Mouse (Mus musculus) heart, adult 2 months (tissue): ENCODE results near the gene Sstr2. TPM values are rescaled to one million over a fixed set of nuclear protein-coding genes. Genes with fewer than 3 reads are reported as not detected.
"Not testable (repeated sequence)": the region's sequence is repeated elsewhere in the genome, so short reads cannot be mapped to it uniquely, and the experiment has no call there.

Experiments
- DNase-seq, 2 experiments: peaks; one replicate each; pipeline ENCODE4 v3.0.0; 2021
- H3K27ac ChIP-seq: fragments of 200-600 bp; 2 replicates; pipeline ENCODE4 v1.8.1; 2022
- H3K27me3 ChIP-seq: fragments of 200-500 bp; 2 replicates; pipeline ENCODE4 v1.6.1; 2012; ENCODE audit warnings: mild to moderate bottlenecking, low read length, inconsistent platforms, mixed read lengths; ENCODE audit not compliant: control insufficient read depth, insufficient read depth
- H3K36me3 ChIP-seq: fragments of 200-500 bp; 2 replicates; pipeline ENCODE4 v1.6.1; 2012; ENCODE audit warnings: low read length, inconsistent platforms; ENCODE audit not compliant: control insufficient read depth, insufficient read depth
- H3K4me1 ChIP-seq: fragments of 200-500 bp; 2 replicates; pipeline ENCODE4 v1.6.1; 2011; ENCODE audit warnings: low read length; ENCODE audit not compliant: control insufficient read depth, insufficient read depth
- H3K4me3 ChIP-seq: fragments of 200-600 bp; 2 replicates; pipeline ENCODE4 v1.8.1; 2022
- H3K79me2 ChIP-seq: fragments of 200-500 bp; replicated peaks from 2 replicates; pipeline ENCODE4 v1.6.1; 2012; ENCODE audit warnings: mild to moderate bottlenecking, inconsistent platforms, low read length, moderate library complexity, mixed read lengths; ENCODE audit not compliant: control insufficient read depth, insufficient read depth
- H3K9ac ChIP-seq: fragments of 200-500 bp; 2 replicates; pipeline ENCODE4 v1.6.1; 2012; ENCODE audit warnings: low read depth, mild to moderate bottlenecking, control low read depth, inconsistent platforms, low read length, mixed read lengths
- CTCF ChIP-seq: fragments of 200-600 bp; IDR thresholded peaks from 2 replicates; pipeline ENCODE4 v1.8.1; 2022; ENCODE audit warnings: antibody characterized with exemption, mild to moderate bottlenecking, moderate library complexity
- EP300 ChIP-seq: fragments of 200-500 bp; IDR thresholded peaks from 2 replicates; pipeline ENCODE4 v1.6.1; 2011; ENCODE audit warnings: low read depth, low read length, control low read depth; ENCODE audit not compliant: insufficient read depth
- POLR2A ChIP-seq: fragments of 200-500 bp; IDR thresholded peaks from 2 replicates; pipeline ENCODE4 v1.6.1; 2011; ENCODE audit warnings: mild to moderate bottlenecking, low read depth, low read length, control low read depth; ENCODE audit not compliant: insufficient read depth
- WGBS: fragments of 180-500 bp; shearing (Covaris S2); methylation state at CpG from one replicate; pipeline ENCODE4 v1.1.7; 2018; 5-methylcytosine and 5-hydroxymethylcytosine counted together
- intact Hi-C: fragments of 180-260 bp; cut with DNase I; formaldehyde crosslinking; loops from one replicate; pipeline ENCODE4 v1.15.1; 2025
- polyA plus RNA-seq: library from polyadenylated mRNA; depleted of rRNA; stranded (reverse); fragments of >200 nt; gene quantifications from 2 replicates; pipeline ENCODE4 v1.2.3, GENCODE M21; 2012
- total RNA-seq, 2 experiments: library from RNA; stranded (reverse); gene quantifications; 2 replicates each; pipeline ENCODE4 v1.2.3; 2021

Gene Sstr2
- total and polyA plus RNA-seq, 3 experiments: not detected

- Histone ChIP-seq H3K4me1 (no peaks in the 10 kb centered on the region), H3K79me2 (no peaks in the 10 kb centered on the region), H3K9ac (no peak overlapping the region), H3K36me3 (no peaks in the 10 kb centered on the region), H3K4me3 (no peak overlapping the region), H3K27me3 (no peaks in the 10 kb centered on the region), H3K27ac (no peak overlapping the region)
- WGBS: 76% methylated on average over 8 of the region's 8 CpGs
- no peak for TF ChIP-seq CTCF
- DNase-seq: no peak
- intact Hi-C loops: no loop called here
These were observed 37.4 kb downstream of the Sstr2 start for GRCm38 (mm10) chr11:113656511-113656932.

GRCm38 (mm10) chr11:113657221-113657620 lies 38.1 kb downstream of the Sstr2 start:
- WGBS: 50% methylated on average over 4 of the region's 4 CpGs
- H3K79me2 ChIP-seq: no peaks in the 10 kb centered on the region
- H3K36me3 ChIP-seq: no peaks in the 10 kb centered on the region
- no peak for DNase-seq
- TF ChIP-seq CTCF (no peak), POLR2A (no peak), EP300 (no peak)
- H3K4me1 ChIP-seq: no peaks in the 10 kb centered on the region
- no peak overlapping the region for H3K9ac ChIP-seq
- no peaks in the 10 kb centered on the region for H3K27me3 ChIP-seq
- H3K4me3 ChIP-seq: no peak overlapping the region
- intact Hi-C loops: no loop called here
- no peak overlapping the region for H3K27ac ChIP-seq

GRCm38 (mm10) chr11:113658319-113658718 lies 39.2 kb downstream of the Sstr2 start:
- intact Hi-C loops: no loop called here
- Histone ChIP-seq H3K36me3 (no peaks in the 10 kb centered on the region), H3K27me3 (no peaks in the 10 kb centered on the region), H3K4me3 (no peak overlapping the region), H3K4me1 (no peaks in the 10 kb centered on the region), H3K9ac (no peak overlapping the region), H3K27ac (no peak overlapping the region), H3K79me2 (no peaks in the 10 kb centered on the region)
- WGBS: 86% methylated on average over 8 of the region's 8 CpGs
- TF ChIP-seq EP300: no peak
- no peak for TF ChIP-seq POLR2A
- TF ChIP-seq CTCF: no peak
- DNase-seq: no peak

GRCm38 (mm10) chr11:113658763-113659162 lies 39.6 kb downstream of the Sstr2 start:
- H3K9ac ChIP-seq: no peak overlapping the region
- H3K27ac ChIP-seq: no peak overlapping the region
- no peak overlapping the region for H3K4me3 ChIP-seq
- H3K79me2 ChIP-seq: no peaks in the 10 kb centered on the region
- intact Hi-C loops: no loop called here
- H3K4me1 ChIP-seq: no peaks in the 10 kb centered on the region
- no peaks in the 10 kb centered on the region for H3K27me3 ChIP-seq
- 89% methylated on average over 4 of the region's 4 CpGs for WGBS
- TF ChIP-seq EP300: no peak
- no peak for DNase-seq
- H3K36me3 ChIP-seq: no peaks in the 10 kb centered on the region

- H3K27me3 ChIP-seq, H3K36me3 ChIP-seq, H3K27ac ChIP-seq, DNase-seq, intact Hi-C loops, H3K9ac ChIP-seq, H3K4me1 ChIP-seq, H3K79me2 ChIP-seq, H3K4me3 ChIP-seq: not testable (repeated sequence)
- TF ChIP-seq CTCF: peak; percentile 36
- WGBS: 89% methylated on average over 3 of the region's 3 CpGs
These were observed 41.1 kb downstream of the Sstr2 start for GRCm38 (mm10) chr11:113660213-113660612.

GRCm38 (mm10) chr11:113660940-113661339 lies 41.8 kb downstream of the Sstr2 start:
- no peak overlapping the region for H3K4me3 ChIP-seq
- DNase-seq: no peak
- WGBS: 90% methylated on average over 11 of the region's 11 CpGs
- H3K4me1 ChIP-seq: no peaks in the 10 kb centered on the region
- TF ChIP-seq CTCF: no peak
- no peak for TF ChIP-seq EP300
- no peak for TF ChIP-seq POLR2A
- intact Hi-C loops: no loop called here
- H3K27me3 ChIP-seq: no peaks in the 10 kb centered on the region
- H3K79me2 ChIP-seq: no peaks in the 10 kb centered on the region
- no peak overlapping the region for H3K27ac ChIP-seq
- H3K36me3 ChIP-seq: no peaks in the 10 kb centered on the region
- no peak overlapping the region for H3K9ac ChIP-seq

GRCm38 (mm10) chr11:113661835-113662351 lies 42.8 kb downstream of the Sstr2 start:
- Histone ChIP-seq H3K36me3 (no peaks in the 10 kb centered on the region; the same call in 1 of the 2 replicates), H3K27ac (no peak overlapping the region)

More at GRCm38 (mm10) chr11:113661835-113662351, 42.8 kb downstream of the Sstr2 start:
- no peak overlapping the region for H3K9ac ChIP-seq
- TF ChIP-seq POLR2A: no peak
- no peak for TF ChIP-seq CTCF
- no peak for TF ChIP-seq EP300
- no peaks in the 10 kb centered on the region for H3K27me3 ChIP-seq
- WGBS: 89% methylated on average over 18 of the region's 18 CpGs
- H3K4me3 ChIP-seq: no peak overlapping the region
- peaks cover 3% of the 10 kb centered on the region; the same call in 1 of the 2 replicates for H3K4me1 ChIP-seq
- intact Hi-C loops: no loop called here
- no peaks in the 10 kb centered on the region; the same call in 1 of the 2 replicates for H3K79me2 ChIP-seq
- no peak for DNase-seq
